Mouse (Mus musculus) limb, embryonic 14.5 days (tissue): Measurements from ENCODE around the gene Olig2. TPM values are rescaled to one million over a fixed set of nuclear protein-coding genes. Genes with fewer than 3 reads are reported as not detected.

ENCODE experiments used
- ATAC-seq: fragments of 200-750 bp; cut with Nextera tagmentation; 2 replicates; pipeline ENCODE4 v1.8.0; 2017; ENCODE audit warnings: low read depth, moderate number of reproducible peaks, moderate TSS enrichment; ENCODE audit not compliant: low FRiP score
- DNase-seq: peaks from one replicate; pipeline ENCODE4 v3.0.0-alpha.2; 2015; ENCODE audit warnings: low spot score
- H3K27ac ChIP-seq: fragments of 300-500 bp; sonication (generic); replicated peaks from 2 replicates; pipeline ENCODE4 v1.5.1; 2014; ENCODE audit warnings: low read depth, mild to moderate bottlenecking, low read length, moderate library complexity, mixed read lengths
- H3K27me3 ChIP-seq: fragments of 300-500 bp; sonication (generic); 2 replicates; pipeline ENCODE4 v1.6.1; 2014; ENCODE audit warnings: low read length, mixed read lengths; ENCODE audit not compliant: control insufficient read depth, insufficient read depth
- H3K36me3 ChIP-seq: fragments of 300-500 bp; sonication (generic); 2 replicates; pipeline ENCODE4 v1.6.1; 2014; ENCODE audit warnings: mild to moderate bottlenecking, low read length, moderate library complexity, mixed read lengths; ENCODE audit not compliant: control insufficient read depth, insufficient read depth
- H3K4me1 ChIP-seq: fragments of 300-500 bp; sonication (generic); 2 replicates; pipeline ENCODE4 v1.6.1; 2014; ENCODE audit warnings: antibody characterized with exemption, low read length, mixed read lengths; ENCODE audit not compliant: control insufficient read depth, insufficient read depth
- H3K4me2 ChIP-seq: fragments of 300-500 bp; sonication (generic); replicated peaks from 2 replicates; pipeline ENCODE4 v1.6.1; 2014; ENCODE audit warnings: low read depth, mild to moderate bottlenecking, low read length, moderate library complexity; ENCODE audit not compliant: severe bottlenecking
- H3K4me3 ChIP-seq: fragments of 300-500 bp; sonication (generic); replicated peaks from 2 replicates; pipeline ENCODE4 v1.5.1; 2014; ENCODE audit warnings: low read length
- H3K9ac ChIP-seq: fragments of 300-500 bp; sonication (generic); 2 replicates; pipeline ENCODE4 v1.6.1; 2014; ENCODE audit warnings: mild to moderate bottlenecking, low read depth, low read length, moderate library complexity; ENCODE audit not compliant: severe bottlenecking
- H3K9me3 ChIP-seq: fragments of 300-500 bp; sonication (generic); 2 replicates; pipeline ENCODE4 v1.6.1; 2016; ENCODE audit warnings: low read length; ENCODE audit not compliant: control insufficient read depth
- POLR2A ChIP-seq: fragments of 200-500 bp; IDR thresholded peaks from 2 replicates; pipeline ENCODE4 v1.8.0; 2012; ENCODE audit warnings: inconsistent platforms, mild to moderate bottlenecking, moderate library complexity, borderline replicate concordance; ENCODE audit not compliant: insufficient read depth, insufficient read length; ENCODE audit errors: extremely low read depth
- WGBS: fragments of 180-500 bp; shearing (Covaris S2); extraction: QIAGEN DNeasy Blood & Tissue Kit; methylation state at CpG from one replicate; pipeline ENCODE4 v1.1.7; 2014; 5-methylcytosine and 5-hydroxymethylcytosine counted together
- polyA plus RNA-seq, 2 experiments: library from polyadenylated mRNA; depleted of rRNA in 1 of 2; stranded (reverse) in 1 of 2; unstranded in 1 of 2; fragments of >200 nt; fragmentation: Nextera tagmentation in 1 of 2; extraction: Ambion mirVana in 1 of 2; gene quantifications; 2 replicates each; pipeline versions ENCODE4 v1.2.1 to v1.2.3; 2012 to 2014

Olig2 gene
- polyA plus RNA-seq, 2 experiments: 0.06 TPM; not detected in 1

DNA sequence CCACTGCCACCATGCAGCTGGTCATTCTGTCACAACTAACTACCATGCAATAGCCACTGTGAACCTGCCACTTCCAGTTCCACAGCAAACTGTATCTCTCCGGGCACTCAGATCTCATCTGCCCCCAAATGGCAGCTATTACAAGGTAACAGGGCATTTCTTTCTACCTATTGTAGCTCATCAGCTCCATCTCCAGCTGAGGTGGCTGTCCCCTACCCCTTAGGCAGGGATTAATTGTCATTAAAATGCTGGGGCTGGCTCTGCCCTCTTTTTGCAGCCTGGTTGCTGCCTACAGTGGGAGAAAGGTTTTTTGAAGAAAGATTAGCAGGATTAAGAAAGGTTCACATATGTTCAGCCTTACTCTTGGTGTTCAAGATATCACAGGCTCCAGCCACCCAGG is 18.9 kb upstream of the Olig2 start:
- WGBS: 79% methylated on average over 1 of the region's 1 CpGs
- H3K36me3 ChIP-seq: no peaks in the 10 kb centered on the region
- H3K27ac ChIP-seq: no peak overlapping the region
- H3K4me1 ChIP-seq: no peaks in the 10 kb centered on the region
- no peak overlapping the region for H3K4me2 ChIP-seq
- no peak for DNase-seq
- no peak for ATAC-seq
- TF ChIP-seq POLR2A: no peak
- H3K9me3 ChIP-seq: no peaks in the 10 kb centered on the region; the same call in 1 of the 2 replicates
- H3K9ac ChIP-seq: no peak overlapping the region
- peaks cover 5% of the 10 kb centered on the region for H3K27me3 ChIP-seq
- no peak overlapping the region for H3K4me3 ChIP-seq

DNA sequence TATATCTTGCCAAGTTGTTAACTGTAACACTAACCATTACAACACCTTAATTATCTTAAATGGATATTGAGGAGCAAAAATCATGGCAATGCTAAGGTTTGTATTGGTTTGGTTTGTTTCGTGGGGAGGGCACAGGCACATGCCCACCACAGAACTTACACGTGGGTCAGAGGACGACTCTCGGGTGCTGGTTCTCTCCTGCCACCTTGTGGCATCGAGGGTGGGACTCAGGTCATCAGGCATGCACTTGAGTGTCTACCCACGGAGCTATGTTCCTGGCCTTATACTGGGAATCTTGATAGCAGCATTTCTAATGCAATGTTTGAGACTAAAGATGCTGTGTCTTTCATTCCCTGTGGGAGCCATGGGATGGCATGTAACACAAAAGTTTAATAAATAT is 8.2 kb upstream of the Olig2 start:
- Histone ChIP-seq H3K9me3 (peaks cover 4% of the 10 kb centered on the region), H3K27ac (no peak overlapping the region), H3K9ac (no peak overlapping the region), H3K4me2 (no peak overlapping the region), H3K4me3 (no peak overlapping the region), H3K36me3 (no peaks in the 10 kb centered on the region), H3K4me1 (peaks cover 3% of the 10 kb centered on the region; the same call in 1 of the 2 replicates), H3K27me3 (peaks cover 56% of the 10 kb centered on the region)
- no peak for TF ChIP-seq POLR2A
- DNase-seq (no peak), ATAC-seq (no peak)
- 46% methylated on average over 6 of the region's 6 CpGs for WGBS

DNA sequence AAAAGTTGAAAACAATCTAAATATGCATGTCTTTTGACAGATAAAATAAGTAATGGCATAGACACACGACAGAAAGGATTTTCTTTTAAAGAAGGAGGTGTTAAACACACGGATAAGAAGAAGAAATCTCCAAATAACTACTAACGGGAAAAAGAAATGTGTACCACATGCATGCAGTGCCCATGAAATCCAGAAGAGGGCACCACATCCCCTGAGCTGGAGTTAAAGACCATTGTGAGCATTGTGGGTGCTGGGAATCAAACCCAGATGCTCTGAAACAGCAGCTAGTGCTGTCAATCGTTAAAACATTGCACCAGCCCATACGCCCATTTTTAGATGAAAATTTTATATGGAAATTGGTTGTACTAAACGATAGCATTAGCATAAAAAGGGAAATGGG is 7.3 kb upstream of the Olig2 start:
- no peak overlapping the region for H3K9ac ChIP-seq
- H3K9me3 ChIP-seq: peaks cover 4% of the 10 kb centered on the region
- no peak for ATAC-seq
- H3K4me3 ChIP-seq: no peak overlapping the region
- H3K27ac ChIP-seq: no peak overlapping the region
- DNase-seq: no peak
- no peak overlapping the region for H3K4me2 ChIP-seq
- no peaks in the 10 kb centered on the region for H3K36me3 ChIP-seq
- peaks cover 7% of the 10 kb centered on the region; the same call in 1 of the 2 replicates for H3K4me1 ChIP-seq
- H3K27me3 ChIP-seq: peaks cover 56% of the 10 kb centered on the region
- WGBS: 72% methylated on average over 6 of the region's 6 CpGs
- TF ChIP-seq POLR2A: no peak

DNA sequence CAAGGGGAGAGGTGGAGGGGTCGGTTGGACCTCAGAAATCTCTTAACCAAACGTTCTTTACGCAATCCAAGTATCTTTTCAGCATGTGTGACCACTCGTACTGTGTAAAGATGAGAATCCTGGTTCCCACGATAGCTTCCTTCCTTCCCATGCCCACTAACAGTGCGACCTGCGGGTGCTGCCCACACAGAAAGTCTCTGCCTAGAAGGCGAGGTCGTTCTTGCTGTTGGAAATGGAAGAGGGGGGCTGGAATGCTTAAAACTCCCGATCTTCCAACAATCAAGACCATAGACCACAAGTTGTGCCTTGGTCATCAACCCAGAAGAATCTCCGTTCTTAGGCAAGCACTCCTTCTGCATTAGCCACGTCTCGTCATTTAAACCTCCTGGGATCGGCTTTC is 6.0 kb upstream of the Olig2 start:
- Histone ChIP-seq H3K27me3 (peaks cover 67% of the 10 kb centered on the region), H3K36me3 (no peaks in the 10 kb centered on the region), H3K9ac (no peak overlapping the region), H3K9me3 (peaks cover 4% of the 10 kb centered on the region), H3K4me1 (peaks cover 7% of the 10 kb centered on the region; the same call in 1 of the 2 replicates), H3K4me3 (no peak overlapping the region), H3K4me2 (no peak overlapping the region), H3K27ac (no peak overlapping the region)
- no peak for DNase-seq
- 12% methylated on average over 14 of the region's 14 CpGs for WGBS
- no peak for ATAC-seq
- TF ChIP-seq POLR2A: no peak

DNA sequence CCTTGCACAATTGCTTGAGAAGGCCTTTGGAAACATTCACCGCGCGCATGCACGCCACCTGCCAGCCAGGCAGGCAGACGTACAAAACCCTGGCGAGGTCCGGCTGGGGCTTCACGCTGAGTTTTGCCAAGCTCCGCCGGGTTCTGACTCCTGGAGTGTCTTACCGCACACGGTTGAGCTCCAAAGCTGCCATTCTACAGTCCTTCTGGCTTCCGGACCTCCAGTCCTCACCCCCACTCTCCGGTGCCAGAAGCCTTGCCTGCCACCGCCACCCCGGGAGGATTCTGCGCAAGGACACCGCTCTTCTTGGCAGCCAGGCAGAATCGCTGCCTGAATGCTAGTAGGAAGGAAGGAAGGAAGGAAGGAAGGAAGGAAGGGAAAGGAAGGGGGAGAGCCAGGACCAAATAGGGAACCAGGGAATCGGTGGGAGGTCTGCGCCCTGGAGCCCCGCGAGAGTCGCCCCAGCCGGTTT is 3.0 kb upstream of the Olig2 start:
- peaks cover 10% of the 10 kb centered on the region for H3K4me1 ChIP-seq
- 0 out of 2 replicates have a peak overlapping the region, but pooled peaks have one; percentile 7 for H3K4me2 ChIP-seq
- no peak for TF ChIP-seq POLR2A
- ATAC-seq (no peak), DNase-seq (no peak)
- H3K9me3 ChIP-seq: peaks cover 4% of the 10 kb centered on the region
- no peak overlapping the region for H3K9ac ChIP-seq
- H3K27me3 ChIP-seq: peaks cover 95% of the 10 kb centered on the region
- WGBS: 2% methylated on average over 25 of the region's 25 CpGs
- H3K27ac ChIP-seq: no peak overlapping the region
- peak overlapping the region; percentile 6; the same call in 1 of the 2 replicates for H3K4me3 ChIP-seq
- H3K36me3 ChIP-seq: no peaks in the 10 kb centered on the region
